Comparison of ENCODE assay signal across 7 mouse cellular contexts in genomic region chr1:75505956-75506831, GRCm38 (mm10). TPM values are rescaled to one million over a fixed set of nuclear protein-coding genes. Genes with fewer than 3 reads are reported as not detected.
DNase-seq lines count a peak whose midpoint lies in the region; ATAC-seq and TF ChIP-seq lines count a peak whose summit lies in the region.

Gene Obsl1, minus strand, starts transcription at chr1:75506452.

- H3K4me2 ChIP-seq in hindbrain, embryonic 13.5 days: peak within 1 kb of the TSS; percentile 90
- H3K4me2 ChIP-seq in limb, embryonic 11.5 days (ENCODE audit: low read depth, severe bottlenecking): peak within 1 kb of the TSS; percentile 96
- peak within 1 kb of the TSS; percentile 83 for H3K4me2 ChIP-seq in midbrain, embryonic 16.5 days (ENCODE audit: low read length)

- peaks cover 17% of the 10 kb centered on the region for H3K36me3 ChIP-seq in hindbrain, embryonic 13.5 days
- peaks cover 11% of the 10 kb centered on the region for H3K36me3 ChIP-seq in limb, embryonic 11.5 days (ENCODE audit: control insufficient read depth, insufficient read depth, low read length)
- peaks cover 2% of the 10 kb centered on the region for H3K36me3 ChIP-seq in midbrain, embryonic 16.5 days (ENCODE audit: control insufficient read depth, insufficient read depth, low read length)

- H3K27ac ChIP-seq in cerebellum, adult 2 months (ENCODE audit: insufficient read depth, low read length): peak within 1 kb of the TSS; percentile 72
- peak within 1 kb of the TSS; percentile 94 for H3K27ac ChIP-seq in hindbrain, embryonic 13.5 days
- peak within 1 kb of the TSS; percentile 89 for H3K27ac ChIP-seq in limb, embryonic 11.5 days (replicated peaks; ENCODE audit: low read depth, low read length)
- H3K27ac ChIP-seq in midbrain, embryonic 16.5 days (ENCODE audit: low read length): peak within 1 kb of the TSS; percentile 86

- 1% methylated on average over 64 of the region's 65 CpGs for WGBS in cerebellum, adult 2 months
- under 1% methylated on average over 45 of the region's 65 CpGs for WGBS in hindbrain, embryonic 13.5 days
- under 1% methylated on average over 58 of the region's 65 CpGs for WGBS in limb, embryonic 11.5 days
- WGBS in midbrain, embryonic 16.5 days: under 1% methylated on average over 65 of the region's 65 CpGs

- peak; percentile 71 for ATAC-seq in hindbrain, embryonic 13.5 days (ENCODE audit: low FRiP score)
- ATAC-seq in limb, embryonic 11.5 days (ENCODE audit: insufficient number of reproducible peaks, low FRiP score, low TSS enrichment, low read depth): peak; percentile 86
- peak; percentile 61 for ATAC-seq in midbrain, embryonic 16.5 days

- H3K9me3 ChIP-seq in hindbrain, embryonic 13.5 days: no peaks in the 10 kb centered on the region
- H3K9me3 ChIP-seq in limb, embryonic 11.5 days (ENCODE audit: control insufficient read depth, low read length): no peaks in the 10 kb centered on the region
- H3K9me3 ChIP-seq in midbrain, embryonic 16.5 days (replicated peaks; ENCODE audit: control insufficient read depth, low read length, poor library complexity, severe bottlenecking): no peaks in the 10 kb centered on the region

- H3K27me3 ChIP-seq in cerebellum, adult 2 months (ENCODE audit: control insufficient read depth, insufficient read depth, low read length): no peaks in the 10 kb centered on the region
- peaks cover 52% of the 10 kb centered on the region for H3K27me3 ChIP-seq in hindbrain, embryonic 13.5 days
- H3K27me3 ChIP-seq in limb, embryonic 11.5 days (ENCODE audit: control insufficient read depth, insufficient read depth, low read length): peaks cover 2% of the 10 kb centered on the region; the same call in 1 of the 2 replicates
- H3K27me3 ChIP-seq in midbrain, embryonic 16.5 days (ENCODE audit: control insufficient read depth, insufficient read depth, low read depth, low read length): no peaks in the 10 kb centered on the region

- peak; percentile 79 for DNase-seq in ZHBTc4 (ENCODE audit: low read depth, low spot score)
- DNase-seq in cerebellum, adult 2 months: peak; percentile 66 to 76
- peak; percentile 57 for DNase-seq in gastrocnemius, adult 18-20 months (ENCODE audit: low spot score)
- peak; percentile 90 for DNase-seq in limb, embryonic 11.5 days (ENCODE audit: low spot score)
- no peak for DNase-seq in thymus, postnatal 0 days (ENCODE audit: low spot score)

- H3K4me1 ChIP-seq in cerebellum, adult 2 months (ENCODE audit: control insufficient read depth, insufficient read depth, low read length): peaks cover 12% of the 10 kb centered on the region
- peaks cover 40% of the 10 kb centered on the region for H3K4me1 ChIP-seq in hindbrain, embryonic 13.5 days (replicated peaks)
- H3K4me1 ChIP-seq in limb, embryonic 11.5 days (ENCODE audit: control insufficient read depth, insufficient read depth, low read length): peaks cover 24% of the 10 kb centered on the region
- peaks cover 22% of the 10 kb centered on the region for H3K4me1 ChIP-seq in midbrain, embryonic 16.5 days (ENCODE audit: control insufficient read depth, insufficient read depth, low read length)

- no peak for TF ChIP-seq CTCF in cerebellum, adult 2 months (IDR thresholded peaks at IDR 0.05; ENCODE audit: borderline replicate concordance, insufficient read depth, low read depth, low read length)

- H3K9ac ChIP-seq in hindbrain, embryonic 13.5 days: peak within 1 kb of the TSS; percentile 97
- H3K9ac ChIP-seq in limb, embryonic 11.5 days (ENCODE audit: low read length): peak within 1 kb of the TSS; percentile 95
- peak within 1 kb of the TSS; percentile 82 for H3K9ac ChIP-seq in midbrain, embryonic 16.5 days (ENCODE audit: low read depth, low read length)

- H3K4me3 ChIP-seq in cerebellum, adult 2 months (replicated peaks; ENCODE audit: insufficient read depth, low read depth, low read length): peak within 1 kb of the TSS; percentile 69
- peak within 1 kb of the TSS; percentile 79 for H3K4me3 ChIP-seq in hindbrain, embryonic 13.5 days
- peak within 1 kb of the TSS; percentile 92 for H3K4me3 ChIP-seq in limb, embryonic 11.5 days (ENCODE audit: low read depth, low read length)
- H3K4me3 ChIP-seq in midbrain, embryonic 16.5 days (ENCODE audit: low read depth, low read length): peak within 1 kb of the TSS; percentile 57

- no peak for TF ChIP-seq POLR2A in cerebellum, adult 2 months (IDR thresholded peaks at IDR 0.05; ENCODE audit: borderline replicate concordance, insufficient read depth, low read length)

RNA-seq across cellular contexts. Expression of gene Obsl1, which starts in this region (rescaled TPM):
- 41.1 and 44.0 TPM in 2 replicates for polyA plus RNA-seq in cerebellum, adult 2 months (2012; rRNA removed)
- total RNA-seq in gastrocnemius, adult 18-20 months (2021): 10 to 100 TPM; 25.0 to 30.0 TPM
- polyA plus RNA-seq in hindbrain, embryonic 13.5 days (2015; fragmentation: Nextera tagmentation; extraction: Ambion mirVana): 21.0 and 22.8 TPM in 2 replicates
- polyA plus RNA-seq in limb, embryonic 11.5 days (2014; fragmentation: Nextera tagmentation; extraction: Ambion mirVana): 67.4 and 72.5 TPM in 2 replicates
- 23.1 and 24.2 TPM in 2 replicates for polyA plus RNA-seq in midbrain, embryonic 16.5 days (2015; fragmentation: Nextera tagmentation; extraction: Ambion mirVana)
- polyA plus RNA-seq in thymus, postnatal 0 days (2015; fragmentation: Nextera tagmentation; extraction: Ambion mirVana): 9.9 and 10.2 TPM in 2 replicates
